Mouse (Mus musculus) bone marrow macrophage, adult 2 months (primary cell): ENCODE measurements around the gene Cldn15. TPM values are rescaled to one million over a fixed set of nuclear protein-coding genes. Genes with fewer than 3 reads are reported as not detected.

Experiments
- H3K27ac ChIP-seq: 2 replicates; pipeline ENCODE4 v1.5.1; 2012; ENCODE audit warnings: low read depth, low read length; ENCODE audit not compliant: insufficient read depth
- H3K4me1 ChIP-seq: 2 replicates; pipeline ENCODE4 v1.6.1; 2012; ENCODE audit warnings: low read length; ENCODE audit not compliant: control insufficient read depth, insufficient read depth
- H3K4me3 ChIP-seq: 2 replicates; pipeline ENCODE4 v1.5.1; 2012; ENCODE audit warnings: mild to moderate bottlenecking, low read length, moderate library complexity; ENCODE audit not compliant: insufficient read depth
- CTCF ChIP-seq: IDR thresholded peaks from 2 replicates; pipeline ENCODE4 v1.5.1; 2012; ENCODE audit warnings: low read depth, mild to moderate bottlenecking, low read length, moderate library complexity
- POLR2A ChIP-seq: IDR thresholded peaks from 2 replicates; pipeline ENCODE4 v1.6.1; 2012; ENCODE audit warnings: mild to moderate bottlenecking, low read depth, low read length, borderline replicate concordance
- polyA plus RNA-seq: library from polyadenylated mRNA; stranded (reverse); fragments of >200 nt; gene quantifications from 2 replicates; pipeline ENCODE4 v1.2.4, GENCODE M21; 2012; ENCODE audit not compliant: missing spikeins, insufficient read depth, insufficient read length

The Cldn15 gene
- polyA plus RNA-seq, 1 experiment = not detected

DNA sequence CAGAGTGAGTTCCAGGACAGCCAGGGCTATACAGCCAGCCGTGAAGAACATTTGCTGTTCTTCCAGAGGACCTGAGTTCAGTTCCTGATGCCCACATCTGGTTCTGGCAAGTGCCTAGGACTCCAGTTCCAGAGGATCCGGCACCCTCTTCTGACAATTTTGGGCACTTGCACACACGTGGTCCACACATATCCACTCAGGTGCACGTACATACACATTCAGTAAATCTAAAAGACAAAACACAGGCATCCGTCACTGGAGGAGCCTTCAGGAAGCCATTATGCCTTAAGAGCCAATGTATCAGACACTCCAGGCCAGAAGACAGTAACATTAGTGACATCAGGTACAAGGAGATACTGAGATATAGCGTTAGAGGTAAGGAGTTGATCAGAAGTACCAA lies 15.9 kb upstream of the Cldn15 start:
- Histone ChIP-seq H3K4me3 (no peak overlapping the region), H3K4me1 (peaks cover 19% of the 10 kb centered on the region), H3K27ac (no peak overlapping the region)
- TF ChIP-seq POLR2A (no peak), CTCF (no peak)

DNA sequence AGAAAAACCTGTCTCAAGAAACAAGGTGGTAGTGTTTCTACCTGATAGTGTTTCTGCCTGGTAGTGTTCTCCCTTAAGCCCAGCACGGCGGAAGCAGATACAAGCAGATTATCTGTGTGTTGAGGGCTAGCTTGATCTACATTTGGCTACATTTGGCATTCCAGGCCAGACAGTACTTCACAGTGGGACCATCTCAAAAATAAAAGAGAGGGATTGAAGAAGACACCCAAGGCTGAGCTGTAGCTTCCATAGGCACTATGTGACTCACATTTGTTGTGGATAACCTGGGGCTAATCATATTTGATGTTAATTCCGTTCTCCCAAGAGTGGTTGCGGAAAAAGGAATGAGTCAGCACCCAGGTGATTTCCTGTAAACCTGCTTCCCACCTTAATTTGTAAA lies 14.3 kb upstream of the Cldn15 start:
- no peak for TF ChIP-seq POLR2A
- no peak for TF ChIP-seq CTCF
- H3K4me3 ChIP-seq = no peak overlapping the region
- peaks cover 25% of the 10 kb centered on the region for H3K4me1 ChIP-seq
- H3K27ac ChIP-seq = no peak overlapping the region

DNA sequence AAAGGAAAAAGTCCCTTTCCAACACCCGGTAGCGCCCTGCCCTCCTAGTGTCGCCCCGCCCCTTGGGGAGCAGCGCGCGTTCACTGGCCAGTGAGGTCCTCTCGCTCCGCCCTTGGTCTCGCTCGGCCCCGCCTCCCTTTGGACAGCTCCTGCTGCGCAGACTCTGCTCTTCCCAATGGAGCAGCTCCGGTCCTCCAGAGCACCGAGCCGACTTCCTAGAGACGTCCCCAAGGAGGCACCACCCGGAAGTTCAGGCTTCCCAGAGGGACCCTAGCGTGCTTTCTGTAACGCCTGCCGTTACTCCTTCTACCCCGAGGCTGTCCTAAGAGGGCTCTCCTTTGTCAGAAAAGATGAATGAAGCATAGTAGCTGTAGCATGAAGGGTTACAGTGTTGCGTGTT lies 13.4 kb upstream of the Cldn15 start, which contains the start of gene Fis1:
TSS of gene Fis1 (plus strand) at position 261 of the 400 bp plus-strand sequence.
- TF ChIP-seq POLR2A = 0 out of 2 replicates have a peak, but pooled peaks have one; percentile 45
- no peak for TF ChIP-seq CTCF
- Histone ChIP-seq H3K4me1 (peaks cover 25% of the 10 kb centered on the region), H3K4me3 (peak within 1 kb of the TSS; percentile 92), H3K27ac (peak within 1 kb of the TSS; percentile 76)

DNA sequence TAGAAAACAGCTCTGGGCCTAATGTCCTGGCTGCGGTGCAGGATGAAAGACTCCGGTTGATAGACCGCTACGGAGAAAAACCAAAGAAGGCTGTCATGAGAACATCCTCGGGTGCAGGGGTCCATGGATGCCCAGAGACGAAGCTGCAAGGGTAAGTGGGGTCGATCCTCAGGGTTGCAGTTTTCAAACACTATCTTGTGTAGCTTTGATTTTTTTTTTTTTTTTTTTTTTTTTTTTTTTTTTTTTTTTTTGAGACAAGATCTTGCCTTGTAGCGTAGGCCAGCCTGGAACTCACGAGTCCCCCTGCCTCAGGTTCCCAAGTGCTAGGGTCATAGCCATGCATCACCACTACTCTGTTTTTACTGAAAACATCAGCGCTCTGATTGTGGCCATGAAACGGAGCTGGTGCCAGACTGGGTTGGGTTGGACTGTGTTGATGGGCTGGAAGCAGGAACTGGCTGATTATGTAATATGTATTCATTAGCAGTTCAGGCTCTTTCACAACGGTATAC lies 12.9 kb upstream of the Cldn15 start:
- H3K4me1 ChIP-seq = peaks cover 25% of the 10 kb centered on the region
- H3K27ac ChIP-seq = peak overlapping the region; percentile 76
- peak overlapping the region; percentile 92 for H3K4me3 ChIP-seq
- TF ChIP-seq CTCF = no peak
- TF ChIP-seq POLR2A = no peak

DNA sequence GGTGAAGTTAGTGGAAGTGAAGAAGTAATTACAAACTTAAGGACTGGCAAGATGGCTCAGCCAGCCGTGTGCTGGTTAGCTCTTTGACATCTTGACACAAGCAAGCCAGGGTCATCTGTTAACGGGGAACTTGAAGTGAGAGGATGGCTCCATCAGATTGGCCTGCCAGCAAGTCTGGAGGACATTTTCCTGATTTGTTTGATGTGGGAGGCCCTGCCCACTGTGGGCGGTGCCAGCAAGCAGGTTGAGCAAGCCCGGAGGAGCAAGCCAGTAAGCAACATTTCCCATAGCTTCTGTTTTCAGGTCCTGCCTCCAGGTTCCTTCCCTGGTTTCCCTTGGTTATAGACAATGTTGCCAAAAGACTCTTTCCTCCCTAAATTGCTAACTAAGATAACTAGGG lies 10.8 kb upstream of the Cldn15 start:
- no peak overlapping the region for H3K27ac ChIP-seq
- no peak overlapping the region for H3K4me3 ChIP-seq
- TF ChIP-seq CTCF (no peak), POLR2A (no peak)
- peaks cover 22% of the 10 kb centered on the region for H3K4me1 ChIP-seq

DNA sequence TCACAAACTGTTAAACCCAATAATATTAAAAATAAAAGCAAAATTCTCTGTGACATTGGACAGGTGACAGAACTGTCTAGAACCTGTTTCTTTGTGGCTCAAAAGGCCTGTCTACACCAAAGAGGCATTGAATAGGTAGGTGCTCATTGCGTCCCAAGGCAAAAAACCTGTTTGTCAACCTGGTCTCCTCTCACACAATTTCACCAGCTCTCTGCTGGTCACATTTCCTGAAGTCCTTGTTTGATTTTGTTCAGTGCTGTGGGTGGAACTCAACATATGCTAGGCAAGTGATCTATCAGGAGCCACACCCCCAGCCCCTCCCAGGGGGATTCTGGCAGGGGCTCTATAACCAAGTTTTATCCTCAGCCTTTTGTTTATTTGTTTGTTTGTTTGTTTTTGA lies 9.2 kb upstream of the Cldn15 start:
- Histone ChIP-seq H3K4me3 (no peak overlapping the region), H3K27ac (no peak overlapping the region), H3K4me1 (peaks cover 26% of the 10 kb centered on the region)
- TF ChIP-seq POLR2A (no peak), CTCF (no peak)

DNA sequence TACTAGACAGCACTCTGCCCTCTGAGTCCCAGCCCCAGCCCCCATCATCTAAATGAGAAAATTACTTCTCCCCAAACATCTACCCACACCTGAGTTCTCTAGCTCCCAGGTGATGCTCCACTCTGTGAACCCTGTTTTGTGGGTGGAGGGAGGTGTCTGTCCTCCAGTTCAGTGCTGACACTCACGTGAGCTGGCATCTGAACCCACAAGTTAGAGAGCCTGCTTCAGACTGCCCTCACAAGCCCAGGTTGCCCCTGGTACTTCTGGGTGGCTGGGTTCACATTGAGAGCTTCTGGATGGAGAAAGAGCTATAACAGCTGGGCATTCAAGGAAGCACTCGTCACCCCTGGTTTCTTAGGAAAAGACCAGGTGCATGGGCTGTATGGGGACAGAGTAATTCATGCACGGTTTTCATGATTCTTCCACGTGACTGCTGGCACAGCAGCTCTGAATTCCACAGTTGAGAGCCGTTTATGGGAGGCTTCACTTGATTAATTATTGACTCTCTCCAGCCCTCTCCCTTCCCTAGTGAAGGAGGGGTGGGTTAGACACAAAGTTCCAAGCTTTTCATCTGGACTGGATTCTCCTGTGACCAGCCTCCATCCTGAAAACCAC lies 7.3 kb upstream of the Cldn15 start:
- H3K4me3 ChIP-seq = no peak overlapping the region
- peaks cover 25% of the 10 kb centered on the region for H3K4me1 ChIP-seq
- H3K27ac ChIP-seq = no peak overlapping the region
- no peak for TF ChIP-seq POLR2A
- TF ChIP-seq CTCF = no peak

DNA sequence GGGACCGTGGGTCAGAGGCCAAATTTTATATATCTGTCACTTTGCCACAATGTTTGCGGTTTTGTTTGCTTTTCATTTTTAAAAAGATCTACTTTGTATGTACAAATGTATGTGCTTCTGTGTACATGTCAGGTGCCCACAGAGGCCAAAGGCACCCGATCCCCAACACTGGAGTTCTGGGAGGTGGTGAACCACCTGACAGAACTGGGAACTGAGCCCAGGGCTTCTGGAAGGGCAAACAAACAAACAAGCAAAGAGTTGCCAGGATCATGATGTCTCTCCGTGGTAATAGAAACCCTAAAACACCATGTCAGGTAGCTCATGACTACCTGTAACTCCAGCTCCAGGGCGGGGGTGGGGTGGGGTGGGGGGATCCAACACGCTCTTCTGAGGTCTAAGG lies 6.4 kb upstream of the Cldn15 start:
- peaks cover 17% of the 10 kb centered on the region for H3K4me1 ChIP-seq

DNA sequence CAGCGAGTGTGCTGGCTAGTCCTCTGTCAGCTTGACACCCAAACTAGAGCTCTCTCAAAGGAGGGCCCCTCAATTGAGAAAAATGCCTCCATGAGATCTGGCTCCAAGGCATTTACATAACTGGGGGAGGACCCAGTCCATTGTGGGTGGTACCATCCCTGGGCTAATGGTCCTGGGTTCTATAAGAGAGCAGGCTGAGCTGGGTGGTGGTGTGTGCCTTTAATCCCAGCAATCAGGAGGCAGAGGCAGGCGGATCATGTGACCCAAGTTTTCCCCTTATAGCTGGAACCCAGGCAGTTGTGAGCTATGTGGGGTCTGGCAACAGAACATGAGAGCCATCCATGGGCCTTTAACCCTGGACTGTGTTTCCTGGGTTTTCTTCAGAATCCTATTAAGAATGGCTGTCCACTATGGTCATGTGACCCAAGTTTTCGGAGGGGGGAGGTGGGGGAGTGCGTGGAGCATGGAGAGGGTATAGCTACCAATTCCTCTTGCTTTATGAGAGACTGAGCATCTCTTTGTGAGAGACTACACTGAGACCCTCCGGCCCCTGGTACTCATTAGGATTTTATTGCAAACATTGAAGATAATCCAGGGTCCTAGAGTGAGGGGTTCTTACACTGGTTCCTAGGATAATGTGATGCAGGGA lies 5.0 kb upstream of the Cldn15 start:
- H3K27ac ChIP-seq = peak overlapping the region; percentile 32
- peaks cover 10% of the 10 kb centered on the region; the same call in 1 of the 2 replicates for H3K4me1 ChIP-seq
- TF ChIP-seq POLR2A (no peak), CTCF (no peak)
- H3K4me3 ChIP-seq = peak overlapping the region; percentile 92

More for the DNA sequence above, 6.4 kb upstream of the Cldn15 start:
- no peak for TF ChIP-seq CTCF
- no peak for TF ChIP-seq POLR2A
- Histone ChIP-seq H3K4me3 (no peak overlapping the region), H3K27ac (no peak overlapping the region)

DNA sequence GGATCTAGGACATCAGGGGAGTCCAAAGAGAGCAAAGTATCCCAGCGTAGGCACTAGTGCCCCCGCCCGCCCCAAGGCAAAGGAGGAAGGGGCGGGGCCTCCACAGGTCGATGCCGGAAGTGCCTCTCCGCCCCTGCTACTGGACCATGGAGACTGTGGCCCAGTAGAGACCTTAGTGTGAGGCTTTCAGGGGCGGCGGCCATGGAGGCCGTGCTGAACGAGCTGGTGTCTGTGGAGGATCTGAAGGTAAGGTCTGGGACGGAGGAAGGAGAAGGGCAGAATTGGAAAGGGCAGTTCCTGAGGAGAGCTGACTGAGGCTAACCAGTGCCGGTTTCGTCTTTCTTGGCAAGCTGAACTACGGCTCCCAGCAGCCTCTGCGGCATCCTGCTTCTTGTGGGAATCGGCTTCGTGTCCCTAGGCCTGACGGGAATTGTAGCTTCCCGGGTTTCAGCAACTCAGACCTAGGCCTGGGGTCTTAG lies 4.4 kb upstream of the Cldn15 start:
- H3K27ac ChIP-seq = peak overlapping the region; percentile 88
- TF ChIP-seq POLR2A (no peak), CTCF (no peak)
- H3K4me1 ChIP-seq = peaks cover 8% of the 10 kb centered on the region; the same call in 1 of the 2 replicates
- peak overlapping the region; percentile 92 for H3K4me3 ChIP-seq
